Mouse (Mus musculus) lung, embryonic 14.5 days (tissue): ENCODE results near the gene Lamc2. TPM values are rescaled to one million over a fixed set of nuclear protein-coding genes. Genes with fewer than 3 reads are reported as not detected.

Experiments used
- ATAC-seq: fragments of 200-750 bp; cut with Nextera tagmentation; 2 replicates; pipeline ENCODE4 v1.8.0; 2017; ENCODE audit warnings: mild to moderate bottlenecking, moderate TSS enrichment, moderate library complexity; ENCODE audit not compliant: insufficient read depth
- DNase-seq: peaks from one replicate; pipeline ENCODE4 v3.0.0-alpha.2; 2015
- H3K27ac ChIP-seq: fragments of 300-500 bp; sonication (generic); 2 replicates; pipeline ENCODE4 v1.5.1; 2014; ENCODE audit warnings: low read depth, mild to moderate bottlenecking, moderate library complexity
- H3K27me3 ChIP-seq: fragments of 300-500 bp; sonication (generic); 2 replicates; pipeline ENCODE4 v1.6.1; 2014; ENCODE audit warnings: low read length, control low read depth; ENCODE audit not compliant: insufficient read depth
- H3K36me3 ChIP-seq: fragments of 300-500 bp; sonication (generic); 2 replicates; pipeline ENCODE4 v1.6.1; 2014; ENCODE audit warnings: control low read depth; ENCODE audit not compliant: insufficient read depth
- H3K4me1 ChIP-seq: fragments of 300-500 bp; sonication (generic); 2 replicates; pipeline ENCODE4 v1.6.1; 2014; ENCODE audit warnings: antibody characterized with exemption, control low read depth; ENCODE audit not compliant: insufficient read depth
- H3K4me2 ChIP-seq: fragments of 300-500 bp; sonication (generic); 2 replicates; pipeline ENCODE4 v1.6.1; 2014; ENCODE audit warnings: mild to moderate bottlenecking
- H3K4me3 ChIP-seq: fragments of 300-500 bp; sonication (generic); 2 replicates; pipeline ENCODE4 v1.5.1; 2014; ENCODE audit warnings: low read depth, low read length
- H3K9ac ChIP-seq: fragments of 300-500 bp; sonication (generic); 2 replicates; pipeline ENCODE4 v1.6.1; 2014
- H3K9me3 ChIP-seq: fragments of 300-500 bp; sonication (generic); 2 replicates; pipeline ENCODE4 v1.6.1; 2016; ENCODE audit warnings: low read depth, low read length, control low read depth
- CTCF ChIP-seq: IDR thresholded peaks from 2 replicates; pipeline ENCODE4 v1.5.1; 2016; ENCODE audit warnings: antibody characterized with exemption, low read depth
- WGBS: fragments of 180-500 bp; shearing (Covaris S2); extraction: QIAGEN DNeasy Blood & Tissue Kit; methylation state at CpG from one replicate; pipeline ENCODE4 v1.1.7; 2014; 5-methylcytosine and 5-hydroxymethylcytosine counted together
- polyA plus RNA-seq: library from polyadenylated mRNA; unstranded; fragments of >200 nt; fragmentation: Nextera tagmentation; extraction: Ambion mirVana; gene quantifications from 2 replicates; pipeline ENCODE4 v1.2.1, GENCODE M21; 2014

Lamc2 gene
- polyA plus RNA-seq, 1 experiment from 2014 or later = 55.9 TPM

DNA sequence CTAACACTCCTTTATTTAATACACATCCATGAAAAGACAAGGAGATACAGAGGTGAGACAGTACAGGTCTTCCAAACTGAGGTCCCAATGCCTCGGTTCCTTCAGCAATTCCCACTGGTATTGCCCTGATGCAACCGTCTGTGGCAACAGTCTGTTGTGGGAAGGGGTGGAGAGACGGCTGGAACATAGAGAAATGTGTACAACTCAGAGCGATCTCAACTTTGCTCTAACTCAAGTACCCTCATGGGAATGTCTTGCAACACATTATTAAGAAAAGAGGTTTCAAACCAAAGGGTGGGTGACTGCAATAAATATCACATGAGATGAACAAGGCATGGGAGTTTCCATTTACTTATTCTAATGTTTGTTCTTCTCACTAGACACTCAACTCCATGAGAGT is 63.5 kb downstream of the Lamc2 start:
- Histone ChIP-seq H3K4me1 (no peaks in the 10 kb centered on the region), H3K9ac (no peak overlapping the region), H3K9me3 (no peaks in the 10 kb centered on the region), H3K4me2 (no peak overlapping the region), H3K27ac (no peak overlapping the region), H3K27me3 (no peaks in the 10 kb centered on the region), H3K4me3 (no peak overlapping the region), H3K36me3 (no peaks in the 10 kb centered on the region)
- ATAC-seq (no peak), DNase-seq (no peak)
- 76% methylated on average over 4 of the region's 4 CpGs for WGBS
- no peak for TF ChIP-seq CTCF

DNA sequence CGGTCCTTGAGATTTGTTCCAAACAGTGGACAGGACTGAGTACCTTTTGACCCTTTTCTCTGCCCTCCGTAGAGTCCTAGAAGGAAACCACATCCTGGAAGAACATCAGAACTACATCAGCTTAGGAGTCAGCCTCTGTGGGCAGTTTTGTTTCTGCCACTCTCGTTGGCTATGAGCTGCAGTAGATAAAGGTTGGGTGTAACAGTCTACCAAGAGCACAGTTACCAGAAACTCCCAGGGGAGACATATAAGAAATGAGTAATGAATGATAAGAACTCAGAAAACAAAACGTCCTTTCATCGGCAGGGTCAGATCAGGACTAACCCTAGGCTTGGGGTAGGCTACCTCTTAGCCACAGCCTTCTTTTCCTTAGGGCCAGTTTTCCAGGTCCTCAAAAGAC is 64.9 kb downstream of the Lamc2 start:
- ATAC-seq = no peak
- no peaks in the 10 kb centered on the region for H3K27me3 ChIP-seq
- no peaks in the 10 kb centered on the region for H3K9me3 ChIP-seq
- WGBS = 71% methylated on average over 5 of the region's 5 CpGs
- H3K36me3 ChIP-seq = no peaks in the 10 kb centered on the region
- no peak overlapping the region for H3K9ac ChIP-seq
- no peaks in the 10 kb centered on the region for H3K4me1 ChIP-seq
- TF ChIP-seq CTCF = no peak
- no peak for DNase-seq
- H3K27ac ChIP-seq = no peak overlapping the region
- no peak overlapping the region for H3K4me2 ChIP-seq
- no peak overlapping the region for H3K4me3 ChIP-seq

DNA sequence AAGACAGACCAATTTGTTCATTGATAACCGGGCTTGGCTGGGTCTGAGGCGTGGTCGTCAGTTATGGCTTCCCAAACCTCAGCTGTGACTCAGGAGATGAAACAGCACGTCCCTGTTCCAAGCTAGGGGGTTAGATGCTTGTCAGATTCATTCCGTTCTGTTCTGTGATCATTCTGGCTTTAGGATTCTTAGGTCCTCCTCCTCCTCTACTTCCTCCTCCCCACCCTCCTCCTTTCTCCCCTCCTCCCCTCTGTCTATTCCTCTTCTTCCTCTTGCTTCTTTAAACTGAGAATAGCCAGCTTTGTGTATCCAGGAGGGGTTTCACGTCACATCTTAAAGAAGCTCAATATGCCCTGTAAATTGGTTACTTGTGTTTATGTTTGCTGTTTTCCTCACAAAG is 65.7 kb downstream of the Lamc2 start:
- no peaks in the 10 kb centered on the region for H3K9me3 ChIP-seq
- WGBS = 63% methylated on average over 6 of the region's 6 CpGs
- H3K36me3 ChIP-seq = no peaks in the 10 kb centered on the region
- no peaks in the 10 kb centered on the region for H3K4me1 ChIP-seq
- no peak for ATAC-seq
- no peak overlapping the region for H3K9ac ChIP-seq
- H3K4me3 ChIP-seq = no peak overlapping the region
- no peak for DNase-seq
- H3K27me3 ChIP-seq = no peaks in the 10 kb centered on the region
- H3K27ac ChIP-seq = no peak overlapping the region
- no peak for TF ChIP-seq CTCF
- no peak overlapping the region for H3K4me2 ChIP-seq

DNA sequence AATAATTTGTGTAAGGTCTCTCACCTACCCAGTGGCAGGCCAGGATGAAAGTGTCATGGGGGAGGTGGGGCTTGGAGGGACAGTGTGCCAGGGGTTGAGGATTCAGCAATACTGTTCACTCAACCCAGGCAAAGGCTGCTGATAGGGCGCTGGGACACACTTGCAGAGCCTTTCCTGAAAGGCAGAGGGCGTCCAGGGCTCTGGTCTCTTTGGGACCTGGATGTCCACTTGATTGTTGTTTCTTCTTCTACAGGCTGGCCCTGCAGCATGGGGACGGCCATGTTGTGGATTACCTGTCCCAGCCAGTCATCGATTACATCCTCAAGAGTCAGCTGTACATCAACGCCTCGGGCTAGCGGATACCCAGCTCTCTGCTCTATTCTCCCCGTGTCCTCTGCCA is 70.9 kb downstream of the Lamc2 start:
- TF ChIP-seq CTCF = peak; percentile 31
- Histone ChIP-seq H3K27me3 (no peaks in the 10 kb centered on the region), H3K36me3 (no peaks in the 10 kb centered on the region), H3K4me3 (no peak overlapping the region), H3K27ac (no peak overlapping the region), H3K4me1 (no peaks in the 10 kb centered on the region), H3K9ac (no peak overlapping the region), H3K4me2 (no peak overlapping the region), H3K9me3 (no peaks in the 10 kb centered on the region)
- ATAC-seq = no peak
- DNase-seq = no peak
- WGBS = 84% methylated on average over 8 of the region's 8 CpGs

DNA sequence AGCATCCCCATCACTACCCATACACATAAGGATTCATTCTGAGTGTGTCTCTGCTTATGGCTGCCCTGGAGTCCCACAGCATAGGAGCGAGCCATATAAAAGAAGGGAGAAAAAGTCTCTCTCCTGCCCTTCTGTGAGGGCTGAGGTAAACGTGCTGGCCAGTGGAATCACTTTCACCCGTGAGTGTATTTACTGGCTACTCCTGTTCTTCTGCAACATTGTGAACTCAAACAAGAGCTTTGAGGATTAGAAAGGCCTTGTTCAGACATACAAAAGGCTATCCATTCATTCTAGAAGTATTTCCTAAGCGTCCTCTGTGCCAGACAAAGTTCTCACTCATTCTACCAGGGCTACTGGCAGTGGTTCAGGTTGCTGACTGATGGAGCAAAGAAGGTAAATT is 74.7 kb downstream of the Lamc2 start:
- Histone ChIP-seq H3K27ac (no peak overlapping the region), H3K4me2 (no peak overlapping the region), H3K9ac (no peak overlapping the region), H3K4me3 (no peak overlapping the region), H3K27me3 (no peaks in the 10 kb centered on the region), H3K36me3 (no peaks in the 10 kb centered on the region), H3K9me3 (no peaks in the 10 kb centered on the region), H3K4me1 (no peaks in the 10 kb centered on the region)
- 50% methylated on average over 4 of the region's 4 CpGs for WGBS
- no peak for DNase-seq
- ATAC-seq = no peak
- no peak for TF ChIP-seq CTCF

DNA sequence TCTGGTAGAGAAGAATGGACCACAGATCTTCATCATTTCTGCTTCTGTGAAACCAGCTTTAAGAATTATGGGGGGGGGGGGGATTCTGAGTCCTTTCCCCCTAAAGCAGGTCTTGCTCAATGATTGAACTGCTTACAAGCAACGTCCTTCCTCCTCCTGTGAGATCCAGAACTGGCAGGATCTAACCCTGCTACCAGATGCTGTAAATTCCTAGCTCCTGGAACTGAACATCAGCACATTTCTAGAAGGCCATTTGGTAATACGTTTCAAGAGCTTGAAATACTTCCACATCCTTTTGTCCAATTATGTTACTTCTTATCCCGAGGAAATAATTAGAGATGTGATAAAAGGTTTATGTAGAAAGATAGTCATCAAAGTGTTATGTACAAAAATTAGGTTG is 76.4 kb downstream of the Lamc2 start:
- ATAC-seq (no peak), DNase-seq (no peak)
- WGBS = 41% methylated on average over 3 of the region's 3 CpGs

DNA sequence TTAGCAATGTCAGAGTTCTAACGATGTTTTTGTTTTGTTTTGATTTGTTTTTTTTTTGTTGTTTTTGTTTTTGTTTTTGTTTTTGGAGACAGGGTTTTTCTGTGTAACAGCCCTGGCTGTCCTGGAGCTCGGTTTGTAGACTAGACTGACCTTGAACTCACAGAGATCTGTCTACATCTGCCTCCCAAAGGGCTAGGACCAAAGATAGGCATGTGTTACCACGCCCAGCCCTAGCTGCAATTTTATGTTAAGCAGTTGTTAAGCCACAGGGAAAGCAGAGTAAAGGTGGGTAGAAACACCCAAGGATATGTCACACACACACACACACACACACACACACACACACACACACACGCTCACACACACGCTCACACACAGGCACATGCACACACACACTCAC is 76.9 kb downstream of the Lamc2 start:
- DNase-seq = no peak
- Histone ChIP-seq H3K36me3 (no peaks in the 10 kb centered on the region), H3K27me3 (no peaks in the 10 kb centered on the region), H3K27ac (no peak overlapping the region), H3K4me3 (no peak overlapping the region), H3K4me1 (0 out of 2 replicates have a peak, but pooled peaks cover 2% of the 10 kb centered on the region), H3K4me2 (no peak overlapping the region), H3K9me3 (no peaks in the 10 kb centered on the region), H3K9ac (no peak overlapping the region)
- WGBS = 79% methylated on average over 5 of the region's 5 CpGs
- ATAC-seq = no peak
- TF ChIP-seq CTCF = no peak

More for the DNA sequence above, 76.4 kb downstream of the Lamc2 start:
- no peak for TF ChIP-seq CTCF
- no peak overlapping the region for H3K27ac ChIP-seq
- no peak overlapping the region for H3K9ac ChIP-seq
- no peaks in the 10 kb centered on the region for H3K36me3 ChIP-seq
- no peaks in the 10 kb centered on the region for H3K9me3 ChIP-seq
- 0 out of 2 replicates have a peak, but pooled peaks cover 2% of the 10 kb centered on the region for H3K4me1 ChIP-seq
- no peaks in the 10 kb centered on the region for H3K27me3 ChIP-seq
- no peak overlapping the region for H3K4me3 ChIP-seq
- no peak overlapping the region for H3K4me2 ChIP-seq

DNA sequence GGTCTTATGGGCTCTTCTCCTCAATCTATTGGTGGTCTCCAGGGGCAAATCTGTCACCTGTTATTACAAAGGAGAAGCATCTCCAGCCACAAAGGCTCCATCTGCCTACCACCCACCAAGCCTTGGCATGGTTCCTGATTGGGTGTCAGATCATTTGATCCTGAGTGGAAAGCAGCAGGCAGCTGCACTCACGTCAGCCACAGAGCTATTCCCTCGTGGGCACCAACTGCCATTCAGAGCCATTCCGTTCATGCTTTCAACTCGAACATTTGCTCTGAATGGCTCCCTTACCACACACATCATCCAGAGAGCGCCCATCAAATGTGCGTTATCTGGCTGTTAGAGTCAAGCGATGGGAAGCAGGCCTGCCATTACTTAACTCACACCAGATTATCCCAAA is 78.4 kb downstream of the Lamc2 start:
- Histone ChIP-seq H3K9ac (no peak overlapping the region), H3K4me3 (no peak overlapping the region), H3K27me3 (no peaks in the 10 kb centered on the region), H3K36me3 (no peaks in the 10 kb centered on the region), H3K27ac (no peak overlapping the region), H3K4me2 (no peak overlapping the region), H3K9me3 (no peaks in the 10 kb centered on the region), H3K4me1 (0 out of 2 replicates have a peak, but pooled peaks cover 2% of the 10 kb centered on the region)
- DNase-seq (peak; percentile 50), ATAC-seq (peak; percentile 23; the same call in 1 of the 2 replicates)
- no peak for TF ChIP-seq CTCF
- 45% methylated on average over 7 of the region's 7 CpGs for WGBS
